Mouse (Mus musculus) forebrain, postnatal 0 days (tissue): ENCODE results near the gene Pex10. TPM values are rescaled to one million over a fixed set of nuclear protein-coding genes. Genes with fewer than 3 reads are reported as not detected.
A peak's percentile ranks its signal among the peaks of the same experiment; 100 is the strongest.

Experiments
- ATAC-seq: fragments of 200-750 bp; cut with Nextera tagmentation; 2 replicates; pipeline ENCODE4 v1.8.0; 2017; ENCODE audit warnings: mild to moderate bottlenecking, moderate library complexity
- DNase-seq: peaks from one replicate; pipeline ENCODE4 v3.0.0-alpha.2; 2015
- H3K27ac ChIP-seq: fragments of 300-500 bp; sonication (generic); 2 replicates; pipeline ENCODE4 v1.5.1; 2014; ENCODE audit warnings: low read depth, mild to moderate bottlenecking, antibody characterized with exemption, low read length, moderate library complexity, mixed read lengths
- H3K27me3 ChIP-seq: fragments of 300-500 bp; sonication (generic); 2 replicates; pipeline ENCODE4 v1.6.1; 2014; ENCODE audit warnings: mild to moderate bottlenecking, low read length, mixed read lengths; ENCODE audit not compliant: insufficient read depth
- H3K36me3 ChIP-seq: fragments of 300-500 bp; sonication (generic); 2 replicates; pipeline ENCODE4 v1.6.1; 2014; ENCODE audit warnings: mild to moderate bottlenecking, moderate library complexity; ENCODE audit not compliant: insufficient read depth
- H3K4me1 ChIP-seq: fragments of 300-500 bp; sonication (generic); 2 replicates; pipeline ENCODE4 v1.6.1; 2014; ENCODE audit warnings: antibody characterized with exemption; ENCODE audit not compliant: insufficient read depth
- H3K4me2 ChIP-seq: fragments of 300-500 bp; sonication (generic); 2 replicates; pipeline ENCODE4 v1.6.1; 2014; ENCODE audit warnings: low read depth, mild to moderate bottlenecking, moderate library complexity
- H3K4me3 ChIP-seq: fragments of 300-500 bp; sonication (generic); 2 replicates; pipeline ENCODE4 v1.5.1; 2014; ENCODE audit warnings: low read depth, low read length, mixed read lengths
- H3K9ac ChIP-seq: fragments of 300-500 bp; sonication (generic); 2 replicates; pipeline ENCODE4 v1.6.1; 2014; ENCODE audit warnings: mild to moderate bottlenecking
- H3K9me3 ChIP-seq: fragments of 300-500 bp; sonication (generic); 2 replicates; pipeline ENCODE4 v1.6.1; 2016; ENCODE audit warnings: low read length
- CTCF ChIP-seq: sonication (generic); IDR thresholded peaks from 2 replicates; pipeline ENCODE4 v1.5.1; 2016; ENCODE audit warnings: antibody characterized with exemption, control low read depth, low read depth
- WGBS: fragments of 180-500 bp; shearing (Covaris S2); extraction: QIAGEN DNeasy Blood & Tissue Kit; methylation state at CpG from one replicate; pipeline ENCODE4 v1.1.7; 2014; 5-methylcytosine and 5-hydroxymethylcytosine counted together
- polyA plus RNA-seq: library from polyadenylated mRNA; unstranded; fragments of >200 nt; fragmentation: Nextera tagmentation; extraction: Ambion mirVana; gene quantifications from 2 replicates; pipeline ENCODE4 v1.2.1, GENCODE M21; 2015
- total RNA-seq: library from RNA; depleted of rRNA; stranded (reverse); fragments of >200 nt; gene quantifications from 2 replicates; pipeline ENCODE4 v1.2.3, GENCODE M21; 2014; rRNA removed

Pex10 gene
- 16.9 and 18.5 TPM in 2 replicates for total RNA-seq
- polyA plus RNA-seq = 14.0 and 14.1 TPM in 2 replicates

- H3K4me2 ChIP-seq = peak within 1 kb of the TSS; percentile 88
- peaks cover 34% of the 10 kb centered on the region for H3K36me3 ChIP-seq
- peak within 1 kb of the TSS; percentile 62 for H3K4me3 ChIP-seq
- WGBS = 3% methylated on average over 48 of the region's 48 CpGs
- DNase-seq (peak; percentile 99), ATAC-seq (peak; percentile 94)
- H3K4me1 ChIP-seq = peaks cover 12% of the 10 kb centered on the region
- no peaks in the 10 kb centered on the region for H3K9me3 ChIP-seq
- TF ChIP-seq CTCF = no peak
- H3K27ac ChIP-seq = peak within 1 kb of the TSS; percentile 69
- H3K27me3 ChIP-seq = no peaks in the 10 kb centered on the region
- H3K9ac ChIP-seq = peak within 1 kb of the TSS; percentile 71
Observed at GRCm38 (mm10) chr4:155066834-155067522, at the start of gene Pex10. TSS of gene Pex10 (plus strand) at chr4:155067016.

- Histone ChIP-seq H3K4me2 (no peak overlapping the region), H3K4me1 (no peaks in the 10 kb centered on the region; the same call in 1 of the 2 replicates), H3K27ac (no peak overlapping the region), H3K9ac (no peak overlapping the region), H3K9me3 (no peaks in the 10 kb centered on the region), H3K4me3 (no peak overlapping the region), H3K27me3 (no peaks in the 10 kb centered on the region), H3K36me3 (no peaks in the 10 kb centered on the region)
- 58% methylated on average over 11 of the region's 11 CpGs for WGBS
- no peak for ATAC-seq
- DNase-seq = no peak
- no peak for TF ChIP-seq CTCF
Observed at GRCm38 (mm10) chr4:155017253-155017878, 49.5 kb upstream of the Pex10 start.

- Histone ChIP-seq H3K4me3 (no peak overlapping the region), H3K27ac (no peak overlapping the region), H3K4me1 (no peaks in the 10 kb centered on the region; the same call in 1 of the 2 replicates), H3K4me2 (no peak overlapping the region), H3K36me3 (no peaks in the 10 kb centered on the region), H3K9ac (no peak overlapping the region), H3K27me3 (no peaks in the 10 kb centered on the region), H3K9me3 (no peaks in the 10 kb centered on the region)
- no peak for TF ChIP-seq CTCF
- DNase-seq = no peak
- WGBS = 82% methylated on average over 8 of the region's 8 CpGs
- ATAC-seq = no peak
Observed at GRCm38 (mm10) chr4:155018066-155018465, 48.8 kb upstream of the Pex10 start.

GRCm38 (mm10) chr4:155018601-155019335, 48.0 kb upstream of the Pex10 start:
- 7% methylated on average over 15 of the region's 15 CpGs for WGBS

GRCm38 (mm10) chr4:155019336-155019847, 47.4 kb upstream of the Pex10 start:
- H3K27ac ChIP-seq = no peak overlapping the region
- 5% methylated on average over 10 of the region's 10 CpGs for WGBS
- no peaks in the 10 kb centered on the region for H3K27me3 ChIP-seq
- no peak for TF ChIP-seq CTCF
- ATAC-seq (peak; percentile 64; the same call in 1 of the 2 replicates), DNase-seq (no peak)
- H3K9ac ChIP-seq = no peak overlapping the region
- no peak overlapping the region for H3K4me3 ChIP-seq
- H3K4me2 ChIP-seq = no peak overlapping the region; the same call in 1 of the 2 replicates
- no peaks in the 10 kb centered on the region for H3K36me3 ChIP-seq
- H3K4me1 ChIP-seq = no peaks in the 10 kb centered on the region; the same call in 1 of the 2 replicates
- no peaks in the 10 kb centered on the region for H3K9me3 ChIP-seq

More at GRCm38 (mm10) chr4:155018601-155019335, 48.0 kb upstream of the Pex10 start:
- Histone ChIP-seq H3K9ac (no peak overlapping the region), H3K9me3 (no peaks in the 10 kb centered on the region), H3K4me2 (no peak overlapping the region; the same call in 1 of the 2 replicates), H3K4me3 (no peak overlapping the region), H3K36me3 (no peaks in the 10 kb centered on the region), H3K27me3 (no peaks in the 10 kb centered on the region), H3K27ac (no peak overlapping the region), H3K4me1 (no peaks in the 10 kb centered on the region; the same call in 1 of the 2 replicates)
- peak; percentile 22; the same call in 1 of the 2 replicates for TF ChIP-seq CTCF
- DNase-seq = no peak
- ATAC-seq = peak; percentile 8; the same call in 1 of the 2 replicates

GRCm38 (mm10) chr4:155020141-155020540, 46.7 kb upstream of the Pex10 start:
- H3K36me3 ChIP-seq = no peaks in the 10 kb centered on the region
- H3K9ac ChIP-seq = no peak overlapping the region
- no peak overlapping the region for H3K4me3 ChIP-seq
- ATAC-seq (no peak), DNase-seq (no peak)
- 87% methylated on average over 1 of the region's 1 CpGs for WGBS
- no peaks in the 10 kb centered on the region for H3K27me3 ChIP-seq
- no peak overlapping the region for H3K4me2 ChIP-seq
- no peaks in the 10 kb centered on the region; the same call in 1 of the 2 replicates for H3K4me1 ChIP-seq
- no peaks in the 10 kb centered on the region for H3K9me3 ChIP-seq
- no peak overlapping the region for H3K27ac ChIP-seq
- TF ChIP-seq CTCF = no peak
